Mouse (Mus musculus) monocyte, adult 2 months (primary cell): ENCODE measurements around the gene Xcr1.
A peak's percentile ranks its signal among the peaks of the same experiment; 100 is the strongest.

Source experiments
- DNase-seq, 2 experiments: peaks; one replicate each; pipeline ENCODE4 v3.0.0; 2022; ENCODE audit warnings: low spot score in 2 of 2, low read depth in 1 of 2

The Xcr1 gene

DNA sequence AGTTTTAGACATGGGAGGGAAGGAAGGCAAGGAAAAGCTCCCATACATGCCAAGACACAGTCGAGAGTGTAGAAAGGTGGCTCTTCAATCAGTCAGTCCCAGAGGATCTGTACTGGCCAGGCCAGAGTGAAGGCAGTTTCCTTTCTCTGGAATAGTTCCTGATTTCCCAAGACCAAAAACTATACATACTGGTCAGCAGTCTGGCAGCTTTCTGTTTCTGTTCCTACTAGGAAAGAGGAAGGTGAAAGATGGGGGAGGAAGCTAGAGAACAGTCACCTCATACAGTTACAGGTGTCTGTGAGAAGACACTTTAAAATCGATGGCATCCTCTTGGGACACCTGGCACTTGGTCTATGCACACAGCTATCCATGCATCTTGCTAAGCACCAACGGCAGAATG, 46.4 kb downstream of the Xcr1 start:
- peak; percentile 5 to 12 for DNase-seq

DNA sequence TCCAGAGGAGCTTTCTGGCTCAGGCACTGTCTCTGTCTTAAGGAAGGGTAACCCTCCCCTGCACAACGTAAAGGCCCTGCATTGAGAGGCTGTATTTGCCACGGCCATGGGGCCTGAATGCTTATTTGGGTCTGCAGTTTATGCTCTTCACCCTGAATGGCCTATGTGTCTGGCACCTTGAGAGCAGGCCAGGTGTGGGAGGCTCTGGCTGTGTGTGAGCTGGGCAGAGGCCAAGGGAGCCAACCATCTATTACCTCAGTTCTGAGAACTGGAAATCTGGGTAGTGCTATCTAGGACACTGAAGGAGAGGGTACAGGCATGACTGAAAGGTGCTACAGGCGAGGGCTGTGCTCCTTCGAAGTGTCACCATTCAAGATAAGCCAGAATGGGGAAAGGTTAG, 47.0 kb downstream of the Xcr1 start:
- no peak for DNase-seq

- no peak for DNase-seq
Measured at GRCm38 (mm10) chr9:123814326-123814725, 47.5 kb downstream of the Xcr1 start.

- DNase-seq, result no peak
Measured at GRCm38 (mm10) chr9:123811831-123812230, 50.0 kb downstream of the Xcr1 start.

DNA sequence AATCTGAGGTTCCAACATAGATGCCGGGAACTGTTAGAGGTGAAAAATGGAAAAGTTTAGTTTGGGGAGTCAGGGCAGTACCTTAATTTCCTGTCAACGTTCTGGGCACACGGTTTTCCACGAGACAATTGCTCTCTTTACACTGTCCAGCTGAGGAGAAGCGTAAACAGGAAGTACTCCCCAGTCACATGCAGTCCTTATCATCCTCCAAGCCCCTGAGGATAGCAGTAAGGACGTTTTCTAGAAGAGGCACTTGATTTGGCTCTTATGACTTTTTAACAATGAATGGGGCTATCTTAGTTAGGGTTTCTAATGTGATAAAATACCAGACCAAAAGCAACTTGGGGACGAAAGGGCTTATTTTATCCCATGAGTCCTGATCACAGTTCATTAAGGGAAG, 53.2 kb downstream of the Xcr1 start:
- no peak for DNase-seq

GRCm38 (mm10) chr9:123806267-123806666, 55.6 kb downstream of the Xcr1 start, which contains the start of gene Cxcr6:
Cxcr6 (plus strand) TSS chr9:123806475.
- DNase-seq, result no peak

GRCm38 (mm10) chr9:123805241-123805640, 56.6 kb downstream of the Xcr1 start:
- DNase-seq, result no peak

GRCm38 (mm10) chr9:123802896-123803295, 58.9 kb downstream of the Xcr1 start:
- DNase-seq, result no peak

- no peak for DNase-seq
Measured at GRCm38 (mm10) chr9:123802421-123802820, 59.4 kb downstream of the Xcr1 start.
